ENCODE assay signal across 8 mouse cellular contexts in genomic region chr4:120148291-120149141, GRCm38 (mm10). TPM values are rescaled to one million over a fixed set of nuclear protein-coding genes. Genes with fewer than 3 reads are reported as not detected.
DNase-seq lines count a peak whose midpoint lies in the region; ATAC-seq and TF ChIP-seq lines count a peak whose summit lies in the region.
"Had no signal": no experiment of that assay in that cellular context is flagged by ENCODE, and none has a peak within 500 bp of the region (broad histone marks: within the 10 kb centered on the region; RNA-seq: fewer than 3 reads in every experiment).

No protein-coding gene starts in this region.

- no peak for TF ChIP-seq POLR2A in kidney, adult 2 months (IDR thresholded peaks at IDR 0.05; ENCODE audit: low read depth, low read length)
- TF ChIP-seq POLR2A in testis, adult 2 months (IDR thresholded peaks at IDR 0.05; ENCODE audit: control insufficient read depth, low read depth, low read length), result no peak; the same call in 1 of the 2 replicates

- H3K9me3 ChIP-seq in embryonic facial prominence, embryonic 14.5 days (ENCODE audit: control insufficient read depth, low read length), result no peaks in the 10 kb centered on the region
- H3K9me3 ChIP-seq in limb, embryonic 13.5 days, result no peaks in the 10 kb centered on the region
- no peaks in the 10 kb centered on the region for H3K9me3 ChIP-seq in midbrain, embryonic 16.5 days (replicated peaks; ENCODE audit: control insufficient read depth, low read length, poor library complexity, severe bottlenecking)

- TF ChIP-seq CTCF in kidney, adult 2 months (conservative IDR thresholded peaks at IDR 0.05; ENCODE audit: insufficient read depth, insufficient read length, low read depth, low read length), result no peak
- no peak for TF ChIP-seq CTCF in testis, adult 2 months (IDR thresholded peaks at IDR 0.05; ENCODE audit: control insufficient read depth, insufficient read depth, insufficient replicate concordance, low read depth, low read length)

- WGBS in embryonic facial prominence, embryonic 14.5 days, result 9% methylated on average over 22 of the region's 45 CpGs
- 8% methylated on average over 45 of the region's 45 CpGs for WGBS in kidney, adult 2 months
- WGBS in limb, embryonic 13.5 days, result 5% methylated on average over 45 of the region's 45 CpGs
- WGBS in midbrain, embryonic 16.5 days, result 6% methylated on average over 45 of the region's 45 CpGs

- peak; percentile 90 for ATAC-seq in embryonic facial prominence, embryonic 14.5 days (ENCODE audit: low read depth)
- peak; percentile 80 for ATAC-seq in limb, embryonic 13.5 days (ENCODE audit: low FRiP score, low read depth)
- peak; percentile 79 for ATAC-seq in midbrain, embryonic 16.5 days

- no peaks in the 10 kb centered on the region for H3K36me3 ChIP-seq in embryonic facial prominence, embryonic 14.5 days (ENCODE audit: control insufficient read depth, insufficient read depth, low read length)
- no peaks in the 10 kb centered on the region for H3K36me3 ChIP-seq in kidney, adult 2 months (ENCODE audit: control insufficient read depth, insufficient read depth, low read length)
- no peaks in the 10 kb centered on the region for H3K36me3 ChIP-seq in limb, embryonic 13.5 days
- H3K36me3 ChIP-seq in midbrain, embryonic 16.5 days (ENCODE audit: control insufficient read depth, insufficient read depth, low read length), result no peaks in the 10 kb centered on the region
- H3K36me3 ChIP-seq in testis, adult 2 months (ENCODE audit: control insufficient read depth, insufficient read depth, low read length), result no peaks in the 10 kb centered on the region

- 0 out of 2 replicates have a peak, but pooled peaks cover 4% of the 10 kb centered on the region for H3K27me3 ChIP-seq in embryonic facial prominence, embryonic 14.5 days (replicated peaks; ENCODE audit: control insufficient read depth, insufficient read depth, low read length)
- H3K27me3 ChIP-seq in kidney, adult 2 months (replicated peaks; ENCODE audit: control insufficient read depth, insufficient read depth, low read length), result no peaks in the 10 kb centered on the region
- peaks cover 16% of the 10 kb centered on the region for H3K27me3 ChIP-seq in limb, embryonic 13.5 days
- H3K27me3 ChIP-seq in midbrain, embryonic 16.5 days (ENCODE audit: control insufficient read depth, insufficient read depth, low read depth, low read length), result no peaks in the 10 kb centered on the region
- no peaks in the 10 kb centered on the region; the same call in 1 of the 2 replicates for H3K27me3 ChIP-seq in testis, adult 2 months (ENCODE audit: control insufficient read depth, insufficient read depth, low read length)

- H3K4me1 ChIP-seq in embryonic facial prominence, embryonic 14.5 days (ENCODE audit: control insufficient read depth, insufficient read depth, low read length), result peaks cover 17% of the 10 kb centered on the region; the same call in 1 of the 2 replicates
- H3K4me1 ChIP-seq in kidney, adult 2 months (ENCODE audit: control insufficient read depth, insufficient read depth, low read length), result 0 out of 2 replicates have a peak, but pooled peaks cover 5% of the 10 kb centered on the region
- peaks cover 14% of the 10 kb centered on the region for H3K4me1 ChIP-seq in limb, embryonic 13.5 days
- H3K4me1 ChIP-seq in midbrain, embryonic 16.5 days (ENCODE audit: control insufficient read depth, insufficient read depth, low read length), result peaks cover 6% of the 10 kb centered on the region; the same call in 1 of the 2 replicates
- peaks cover 8% of the 10 kb centered on the region for H3K4me1 ChIP-seq in testis, adult 2 months (ENCODE audit: control insufficient read depth, insufficient read depth, low read length)

- H3K27ac ChIP-seq in embryonic facial prominence, embryonic 14.5 days (replicated peaks; ENCODE audit: low read depth, low read length), result peak overlapping the region; percentile 50
- no peak overlapping the region for H3K27ac ChIP-seq in kidney, adult 2 months (ENCODE audit: insufficient read depth, low read depth, low read length)
- H3K27ac ChIP-seq in limb, embryonic 13.5 days, result peak overlapping the region; percentile 10; the same call in 1 of the 2 replicates
- no peak overlapping the region for H3K27ac ChIP-seq in midbrain, embryonic 16.5 days (ENCODE audit: low read length)
- no peak overlapping the region for H3K27ac ChIP-seq in testis, adult 2 months (ENCODE audit: control insufficient read depth, insufficient read depth, low read depth, low read length)
- H3K27ac ChIP-seq: macrophage had no signal

- H3K4me3 ChIP-seq in embryonic facial prominence, embryonic 14.5 days (ENCODE audit: low read depth, low read length), result peak overlapping the region; percentile 27
- H3K4me3 ChIP-seq in kidney, adult 2 months (ENCODE audit: insufficient read depth, low read depth, low read length), result no peak overlapping the region
- H3K4me3 ChIP-seq in limb, embryonic 13.5 days, result peak overlapping the region; percentile 32
- peak overlapping the region; percentile 15; the same call in 1 of the 2 replicates for H3K4me3 ChIP-seq in midbrain, embryonic 16.5 days (ENCODE audit: low read depth, low read length)
- peak overlapping the region; percentile 79 for H3K4me3 ChIP-seq in testis, adult 2 months (ENCODE audit: control insufficient read depth, low read depth, low read length)

- peak; percentile 89 for DNase-seq in adrenal gland, postnatal 25 days
- DNase-seq in embryonic facial prominence, embryonic 14.5 days (ENCODE audit: low spot score), result peak; percentile 93
- peak; percentile 66 to 84 for DNase-seq in heart, adult 9 months (ENCODE audit: low spot score in 2 of 2)
- DNase-seq in kidney, adult 2 months, result peak; percentile 57

- peak overlapping the region; percentile 53 for H3K9ac ChIP-seq in embryonic facial prominence, embryonic 14.5 days (ENCODE audit: low read depth, low read length)
- peak overlapping the region; percentile 50 for H3K9ac ChIP-seq in limb, embryonic 13.5 days
- H3K9ac ChIP-seq in midbrain, embryonic 16.5 days (ENCODE audit: low read depth, low read length), result peak overlapping the region; percentile 59

- peak overlapping the region; percentile 59 for H3K4me2 ChIP-seq in embryonic facial prominence, embryonic 14.5 days (ENCODE audit: low read depth, low read length)
- H3K4me2 ChIP-seq in limb, embryonic 13.5 days (replicated peaks), result peak overlapping the region; percentile 65
- H3K4me2 ChIP-seq in midbrain, embryonic 16.5 days (ENCODE audit: low read length), result peak overlapping the region; percentile 57

RNA-seq across cellular contexts. Expression of gene Edn2, which starts 12.5 kb away (rescaled TPM):
- not detected in 2 replicates for total RNA-seq in adrenal gland, postnatal 25 days (2021)
- 3.0 and 4.0 TPM in 2 replicates for polyA plus RNA-seq in embryonic facial prominence, embryonic 14.5 days (2014; fragmentation: Nextera tagmentation; extraction: Ambion mirVana)
- polyA plus RNA-seq in kidney, adult 2 months (2012; rRNA removed), result not detected in 2 replicates
- polyA plus RNA-seq in limb, embryonic 13.5 days (2015; fragmentation: Nextera tagmentation; extraction: Ambion mirVana), result 1.1 and 1.2 TPM in 2 replicates
- 0.19 TPM in 1 of 2 replicates, not detected in the other for polyA plus RNA-seq in midbrain, embryonic 16.5 days (2015; fragmentation: Nextera tagmentation; extraction: Ambion mirVana)
- polyA plus RNA-seq in testis, adult 2 months (2012; rRNA removed), result not detected in 2 replicates
- polyA plus RNA-seq: macrophage had no signal

Comparison
In these comparisons a context has a peak if more than half of its experiments do, and no peak if none do; other contexts are left out.
1. H3K27ac ChIP-seq: peak in embryonic facial prominence, embryonic 14.5 days (single experiment) and limb, embryonic 13.5 days (single experiment); none in kidney, adult 2 months (single experiment), midbrain, embryonic 16.5 days (single experiment) and testis, adult 2 months (single experiment).
2. Peak in every context shown above with its lines, with median percentiles within 50 percentile points of each other: DNase-seq, ATAC-seq, H3K4me2 ChIP-seq and H3K9ac ChIP-seq.